Mouse (Mus musculus) midbrain, embryonic 11.5 days (tissue): ENCODE results near the gene Spn. TPM values are rescaled to one million over a fixed set of nuclear protein-coding genes. Genes with fewer than 3 reads are reported as not detected.

Experiments
- ATAC-seq: fragments of 200-750 bp; cut with Nextera tagmentation; 2 replicates; pipeline ENCODE4 v1.8.0; 2017; ENCODE audit warnings: moderate TSS enrichment, moderate library complexity; ENCODE audit not compliant: low FRiP score
- DNase-seq: peaks from one replicate; pipeline ENCODE4 v3.0.0; 2015; ENCODE audit warnings: low spot score; ENCODE audit errors: missing footprints
- H3K27ac ChIP-seq: fragments of 300-500 bp; sonication (generic); 2 replicates; pipeline ENCODE4 v1.5.1; 2014; ENCODE audit warnings: low read depth, low read length
- H3K27me3 ChIP-seq: fragments of 300-500 bp; sonication (generic); 2 replicates; pipeline ENCODE4 v1.6.1; 2014; ENCODE audit warnings: mild to moderate bottlenecking, low read length, moderate library complexity, mixed read lengths; ENCODE audit not compliant: control insufficient read depth, insufficient read depth
- H3K36me3 ChIP-seq: fragments of 300-500 bp; sonication (generic); 2 replicates; pipeline ENCODE4 v1.6.1; 2014; ENCODE audit warnings: mild to moderate bottlenecking, low read length, moderate library complexity, mixed read lengths; ENCODE audit not compliant: control insufficient read depth, insufficient read depth
- H3K4me1 ChIP-seq: fragments of 300-500 bp; sonication (generic); 2 replicates; pipeline ENCODE4 v1.6.1; 2014; ENCODE audit warnings: low read length; ENCODE audit not compliant: control insufficient read depth, insufficient read depth
- H3K4me2 ChIP-seq: fragments of 300-500 bp; sonication (generic); 2 replicates; pipeline ENCODE4 v1.6.1; 2014; ENCODE audit warnings: mild to moderate bottlenecking, moderate library complexity
- H3K4me3 ChIP-seq: fragments of 300-500 bp; sonication (generic); 2 replicates; pipeline ENCODE4 v1.5.1; 2014; ENCODE audit warnings: low read depth, low read length
- H3K9ac ChIP-seq: fragments of 300-500 bp; sonication (generic); 2 replicates; pipeline ENCODE4 v1.6.1; 2014; ENCODE audit warnings: low read length
- H3K9me3 ChIP-seq: fragments of 300-500 bp; sonication (generic); 2 replicates; pipeline ENCODE4 v1.6.1; 2016; ENCODE audit warnings: low read length; ENCODE audit not compliant: control insufficient read depth
- WGBS: fragments of 180-500 bp; shearing (Covaris S2); extraction: QIAGEN DNeasy Blood & Tissue Kit; methylation state at CpG from one replicate; pipeline ENCODE4 v1.1.7; 2014; 5-methylcytosine and 5-hydroxymethylcytosine counted together
- polyA plus RNA-seq: library from polyadenylated mRNA; unstranded; fragments of >200 nt; fragmentation: Nextera tagmentation; extraction: Ambion mirVana; gene quantifications from 2 replicates; pipeline ENCODE4 v1.2.1, GENCODE M21; 2014

Gene Spn
- polyA plus RNA-seq, 1 experiment from 2014 or later = not detected

DNA sequence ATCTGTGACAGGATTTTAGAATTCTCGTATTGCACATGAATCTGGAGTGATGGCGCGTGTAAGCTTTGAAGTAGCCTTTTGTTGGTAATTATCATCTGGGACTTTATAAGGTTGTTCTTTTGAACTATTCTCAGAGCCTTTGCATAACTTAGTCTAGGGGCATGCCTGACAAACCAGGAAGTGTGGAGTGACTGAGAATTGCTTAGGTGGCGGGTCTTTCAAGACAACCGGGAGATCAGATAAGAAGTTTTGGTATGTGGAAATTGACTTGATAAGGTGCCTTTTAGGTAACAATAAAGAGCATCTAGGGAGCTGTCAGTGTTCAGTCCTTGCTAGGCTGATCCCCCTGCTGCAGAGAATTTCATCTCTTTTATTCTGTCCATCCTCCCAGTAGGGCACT lies 28.9 kb upstream of the Spn start:
- Histone ChIP-seq H3K9ac (no peak overlapping the region), H3K36me3 (no peaks in the 10 kb centered on the region), H3K4me2 (no peak overlapping the region), H3K4me1 (no peaks in the 10 kb centered on the region), H3K27me3 (no peaks in the 10 kb centered on the region), H3K27ac (no peak overlapping the region), H3K4me3 (no peak overlapping the region), H3K9me3 (no peaks in the 10 kb centered on the region)
- ATAC-seq (no peak), DNase-seq (no peak)
- 92% methylated on average over 5 of the region's 5 CpGs for WGBS

GRCm38 (mm10) chr7:127165607-127166493 lies 28.2 kb upstream of the Spn start:
- H3K27me3 ChIP-seq = no peaks in the 10 kb centered on the region
- 84% methylated on average over 12 of the region's 12 CpGs for WGBS
- no peak overlapping the region for H3K27ac ChIP-seq
- H3K4me2 ChIP-seq = no peak overlapping the region
- DNase-seq (no peak), ATAC-seq (no peak)
- H3K9me3 ChIP-seq = no peaks in the 10 kb centered on the region
- no peak overlapping the region for H3K4me3 ChIP-seq
- no peak overlapping the region for H3K9ac ChIP-seq
- no peaks in the 10 kb centered on the region for H3K36me3 ChIP-seq
- no peaks in the 10 kb centered on the region for H3K4me1 ChIP-seq

DNA sequence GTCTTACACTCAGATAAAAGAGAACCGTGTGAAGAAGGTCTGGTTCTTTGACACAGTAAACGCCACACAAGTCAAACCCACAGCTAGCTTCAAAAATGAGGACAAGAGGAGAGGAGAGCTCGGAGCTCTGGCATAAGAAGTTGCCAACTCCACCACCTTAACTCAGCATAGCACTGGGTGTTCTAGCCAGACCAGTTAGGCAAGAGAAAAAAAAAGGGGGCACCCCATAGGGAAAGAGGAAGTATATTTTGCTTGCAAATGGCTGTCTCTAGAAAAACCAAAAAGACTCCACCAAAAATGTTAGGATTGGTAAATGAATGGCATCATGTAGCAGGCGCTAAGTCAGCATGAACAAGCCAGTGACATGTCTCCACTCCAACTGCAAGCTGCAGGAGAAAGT lies 26.4 kb upstream of the Spn start:
- H3K4me1 ChIP-seq = no peaks in the 10 kb centered on the region
- H3K27ac ChIP-seq = no peak overlapping the region
- DNase-seq (no peak), ATAC-seq (no peak)
- no peak overlapping the region for H3K4me2 ChIP-seq
- H3K9ac ChIP-seq = no peak overlapping the region
- WGBS = 82% methylated on average over 4 of the region's 4 CpGs
- H3K9me3 ChIP-seq = no peaks in the 10 kb centered on the region
- no peaks in the 10 kb centered on the region for H3K36me3 ChIP-seq
- H3K27me3 ChIP-seq = no peaks in the 10 kb centered on the region
- H3K4me3 ChIP-seq = no peak overlapping the region

DNA sequence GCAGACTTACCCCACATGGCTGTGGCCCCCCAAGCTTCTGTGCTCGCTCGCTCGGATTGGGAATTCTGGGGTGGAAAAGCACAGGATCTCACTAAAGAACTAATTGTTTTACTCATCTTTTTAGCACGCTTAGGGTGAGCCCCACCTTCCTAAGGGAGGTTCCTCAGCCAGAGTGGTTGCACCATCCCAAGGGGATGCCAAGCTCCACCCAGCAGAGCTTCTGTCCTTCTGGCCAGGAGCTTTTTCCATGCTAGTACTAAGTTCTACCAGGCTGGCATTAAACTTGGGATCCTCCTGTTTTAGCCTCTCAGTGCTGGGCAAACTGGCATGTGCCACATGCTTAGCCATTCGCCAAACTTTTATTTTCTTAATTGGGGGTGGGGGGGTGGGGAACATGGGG lies 24.9 kb upstream of the Spn start:
- Histone ChIP-seq H3K9ac (no peak overlapping the region), H3K27ac (no peak overlapping the region), H3K4me2 (no peak overlapping the region), H3K9me3 (no peaks in the 10 kb centered on the region), H3K4me3 (no peak overlapping the region), H3K36me3 (no peaks in the 10 kb centered on the region), H3K27me3 (no peaks in the 10 kb centered on the region), H3K4me1 (no peaks in the 10 kb centered on the region)
- 88% methylated on average over 5 of the region's 5 CpGs for WGBS
- no peak for ATAC-seq
- DNase-seq = no peak

DNA sequence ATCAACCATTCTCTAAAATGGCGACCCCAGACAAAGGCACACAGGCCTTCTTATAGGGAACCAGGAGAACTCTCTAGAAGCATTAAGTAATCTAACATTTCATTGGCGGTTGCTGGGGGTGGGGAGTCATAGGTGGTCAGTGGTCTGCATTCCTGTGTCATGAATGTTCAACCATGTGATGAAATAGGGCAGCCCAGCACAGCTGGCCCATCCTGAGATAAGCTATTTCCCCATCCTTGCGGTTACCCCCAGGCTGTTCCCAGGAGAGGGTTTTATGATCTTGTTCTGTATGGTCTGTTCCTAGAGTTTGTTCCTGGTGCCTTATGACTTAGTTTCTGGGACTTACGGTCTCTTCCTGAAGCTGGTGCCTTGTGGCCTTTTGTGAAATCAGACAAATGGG lies 19.9 kb upstream of the Spn start:
- no peaks in the 10 kb centered on the region for H3K9me3 ChIP-seq

DNA sequence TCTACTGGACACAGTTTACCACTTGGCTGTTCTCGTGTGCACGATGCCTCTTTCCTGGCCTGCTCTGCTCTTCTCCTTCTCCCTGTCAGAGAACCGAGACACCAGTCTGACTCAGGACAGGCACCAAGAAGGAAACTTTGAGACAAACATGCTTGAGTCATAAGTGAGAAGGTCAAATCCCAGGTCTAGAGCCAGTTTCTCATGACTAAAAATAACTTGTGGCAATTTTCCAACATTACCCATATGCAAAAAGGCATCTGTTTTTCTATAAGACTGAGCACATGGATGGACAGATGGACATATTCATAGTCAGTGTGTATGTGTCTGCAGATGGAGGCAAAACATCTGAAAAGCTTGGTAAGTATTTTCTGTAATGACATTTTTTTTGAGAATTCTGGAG lies 15.9 kb upstream of the Spn start:
- H3K36me3 ChIP-seq = no peaks in the 10 kb centered on the region
- no peak overlapping the region for H3K27ac ChIP-seq
- H3K27me3 ChIP-seq = no peaks in the 10 kb centered on the region
- no peaks in the 10 kb centered on the region for H3K4me1 ChIP-seq
- H3K9me3 ChIP-seq = no peaks in the 10 kb centered on the region
- H3K4me3 ChIP-seq = no peak overlapping the region
- no peak for ATAC-seq
- no peak for DNase-seq
- no peak overlapping the region for H3K9ac ChIP-seq
- no peak overlapping the region for H3K4me2 ChIP-seq
- WGBS = 87% methylated on average over 3 of the region's 3 CpGs

More for the DNA sequence above, 19.9 kb upstream of the Spn start:
- H3K4me3 ChIP-seq = no peak overlapping the region
- DNase-seq (no peak), ATAC-seq (no peak)
- no peaks in the 10 kb centered on the region for H3K4me1 ChIP-seq
- no peak overlapping the region for H3K4me2 ChIP-seq
- no peaks in the 10 kb centered on the region for H3K27me3 ChIP-seq
- H3K27ac ChIP-seq = no peak overlapping the region
- H3K9ac ChIP-seq = no peak overlapping the region
- 85% methylated on average over 4 of the region's 4 CpGs for WGBS
- H3K36me3 ChIP-seq = no peaks in the 10 kb centered on the region

GRCm38 (mm10) chr7:127152464-127152863 lies 14.8 kb upstream of the Spn start:
- no peak overlapping the region for H3K9ac ChIP-seq
- WGBS = 89% methylated on average over 6 of the region's 6 CpGs
- no peak for DNase-seq
- no peak overlapping the region for H3K27ac ChIP-seq
- no peak for ATAC-seq
- no peak overlapping the region for H3K4me2 ChIP-seq
- H3K4me3 ChIP-seq = no peak overlapping the region
- H3K36me3 ChIP-seq = no peaks in the 10 kb centered on the region
- no peaks in the 10 kb centered on the region for H3K27me3 ChIP-seq
- H3K9me3 ChIP-seq = no peaks in the 10 kb centered on the region
- H3K4me1 ChIP-seq = no peaks in the 10 kb centered on the region

GRCm38 (mm10) chr7:127147901-127148300 lies 10.3 kb upstream of the Spn start:
- no peak for ATAC-seq
- H3K4me2 ChIP-seq = no peak overlapping the region

GRCm38 (mm10) chr7:127146267-127146603 lies 8.6 kb upstream of the Spn start:
- no peak for ATAC-seq
- Histone ChIP-seq H3K9me3 (no peaks in the 10 kb centered on the region), H3K27me3 (no peaks in the 10 kb centered on the region), H3K4me2 (no peak overlapping the region), H3K36me3 (no peaks in the 10 kb centered on the region), H3K4me1 (no peaks in the 10 kb centered on the region), H3K9ac (no peak overlapping the region), H3K27ac (no peak overlapping the region), H3K4me3 (no peak overlapping the region)
- DNase-seq = peak; percentile 77
- WGBS = 39% methylated on average over 2 of the region's 2 CpGs

More at GRCm38 (mm10) chr7:127147901-127148300, 10.3 kb upstream of the Spn start:
- H3K27ac ChIP-seq = no peak overlapping the region
- DNase-seq = no peak
- H3K27me3 ChIP-seq = no peaks in the 10 kb centered on the region
- H3K9me3 ChIP-seq = no peaks in the 10 kb centered on the region
- H3K4me3 ChIP-seq = no peak overlapping the region
- H3K9ac ChIP-seq = no peak overlapping the region
- no peaks in the 10 kb centered on the region for H3K4me1 ChIP-seq
- WGBS = 86% methylated on average over 3 of the region's 3 CpGs
- H3K36me3 ChIP-seq = no peaks in the 10 kb centered on the region
